Mouse (Mus musculus): ENCODE measurements at regions not wholly inside any gene's neighbourhood (a gene's known extent, or its start where the extent isn't known, plus 50 kb on each side); places are given as distances from the start of the nearest gene placed in this dataset.

DNA sequence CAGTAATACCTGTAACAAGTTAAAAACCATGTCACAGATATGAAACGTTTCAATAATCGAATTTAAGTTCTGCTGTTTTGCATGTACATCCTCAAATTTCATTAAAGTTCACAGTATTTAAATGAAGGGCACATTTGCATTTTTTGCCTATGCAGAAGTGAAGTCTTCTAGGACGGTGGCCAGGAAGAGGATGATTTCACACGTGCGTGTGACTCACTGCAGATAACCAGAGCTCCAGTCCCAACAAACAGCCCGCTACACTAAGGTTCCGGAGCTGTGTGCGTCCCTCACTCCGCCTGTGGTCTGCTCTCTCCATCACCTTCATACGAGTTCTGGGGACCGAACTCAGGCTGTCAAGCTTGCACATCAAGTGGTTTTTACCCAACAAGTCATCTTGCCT is 82.2 kb downstream of the Diras2 start:
- Histone ChIP-seq H3K36me3 (ENCODE audit: control insufficient read depth, insufficient read depth) (no peaks in the 10 kb centered on the region), H3K27ac (ENCODE audit: low read length) (no peak overlapping the region), H3K4me1 (replicated peaks; ENCODE audit: control insufficient read depth, insufficient read depth, low read length) (peaks cover 6% of the 10 kb centered on the region), H3K4me2 (ENCODE audit: low read length) (no peak overlapping the region), H3K9ac (replicated peaks; ENCODE audit: low read depth, low read length) (no peak overlapping the region), H3K4me3 (replicated peaks; ENCODE audit: low read length) (no peak overlapping the region), H3K27me3 (replicated peaks; ENCODE audit: control insufficient read depth, insufficient read depth, low read length) (no peaks in the 10 kb centered on the region), H3K9me3 (ENCODE audit: control insufficient read depth, low read length) (no peaks in the 10 kb centered on the region)
- ATAC-seq, result no peak
- WGBS, result 63% methylated on average over 11 of the region's 11 CpGs

DNA sequence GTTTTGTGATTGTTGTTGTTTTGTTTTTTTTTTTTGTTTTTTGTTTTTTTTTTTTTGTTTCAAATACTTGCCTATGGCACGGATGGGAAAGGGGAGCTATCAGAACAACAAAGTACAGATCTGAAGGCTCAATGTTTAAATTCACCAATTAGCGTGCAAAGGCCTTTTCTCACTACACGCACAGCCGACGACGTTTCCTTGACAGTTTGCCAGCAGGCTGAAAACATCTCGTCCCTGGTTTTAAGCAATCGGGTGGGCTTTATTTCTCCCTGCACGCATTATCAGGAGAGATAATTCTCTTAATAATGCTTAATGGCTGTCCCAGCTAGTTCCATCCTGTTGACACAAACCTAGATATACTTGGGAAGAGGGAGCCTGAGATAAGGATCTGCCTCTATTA is 79.6 kb downstream of the Diras2 start:
- no peak overlapping the region for H3K4me3 ChIP-seq (replicated peaks; ENCODE audit: low read length)
- no peak for ATAC-seq
- H3K4me2 ChIP-seq (ENCODE audit: low read length), result no peak overlapping the region
- peaks cover 6% of the 10 kb centered on the region for H3K4me1 ChIP-seq (replicated peaks; ENCODE audit: control insufficient read depth, insufficient read depth, low read length)
- no peaks in the 10 kb centered on the region for H3K27me3 ChIP-seq (replicated peaks; ENCODE audit: control insufficient read depth, insufficient read depth, low read length)
- WGBS, result 13% methylated on average over 9 of the region's 9 CpGs
- H3K9ac ChIP-seq (replicated peaks; ENCODE audit: low read depth, low read length), result no peak overlapping the region
- no peaks in the 10 kb centered on the region for H3K36me3 ChIP-seq (ENCODE audit: control insufficient read depth, insufficient read depth)
- no peaks in the 10 kb centered on the region for H3K9me3 ChIP-seq (ENCODE audit: control insufficient read depth, low read length)
- H3K27ac ChIP-seq (ENCODE audit: low read length), result no peak overlapping the region

DNA sequence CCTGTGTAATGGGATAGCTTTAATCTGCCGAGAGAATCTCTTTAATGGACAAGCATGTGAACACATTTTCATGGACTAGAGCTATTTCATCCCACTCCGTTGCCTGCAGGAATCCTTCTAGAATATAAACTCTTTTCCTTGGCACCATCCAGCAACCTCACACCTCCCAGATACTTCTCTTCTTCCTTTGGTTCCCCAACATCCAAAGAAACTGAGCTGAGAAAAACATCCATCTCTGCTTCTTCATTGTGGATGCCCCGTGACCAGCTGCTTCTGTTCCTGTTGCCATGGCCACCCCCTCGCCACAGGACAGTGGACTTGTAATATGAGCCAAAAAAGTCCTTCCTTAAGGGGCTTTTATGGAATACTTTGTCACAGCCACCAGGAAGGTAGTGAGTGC is 78.8 kb downstream of the Diras2 start:
- Histone ChIP-seq H3K4me1 (replicated peaks; ENCODE audit: control insufficient read depth, insufficient read depth, low read length) (peaks cover 9% of the 10 kb centered on the region), H3K36me3 (ENCODE audit: control insufficient read depth, insufficient read depth) (no peaks in the 10 kb centered on the region), H3K27me3 (replicated peaks; ENCODE audit: control insufficient read depth, insufficient read depth, low read length) (no peaks in the 10 kb centered on the region), H3K4me2 (ENCODE audit: low read length) (no peak overlapping the region), H3K9me3 (ENCODE audit: control insufficient read depth, low read length) (no peaks in the 10 kb centered on the region), H3K27ac (ENCODE audit: low read length) (no peak overlapping the region), H3K9ac (replicated peaks; ENCODE audit: low read depth, low read length) (no peak overlapping the region), H3K4me3 (replicated peaks; ENCODE audit: low read length) (no peak overlapping the region)
- ATAC-seq, result no peak
- 61% methylated on average over 4 of the region's 4 CpGs for WGBS
